Mouse (Mus musculus): Measurements from ENCODE around the gene Tmem189.

DNA sequence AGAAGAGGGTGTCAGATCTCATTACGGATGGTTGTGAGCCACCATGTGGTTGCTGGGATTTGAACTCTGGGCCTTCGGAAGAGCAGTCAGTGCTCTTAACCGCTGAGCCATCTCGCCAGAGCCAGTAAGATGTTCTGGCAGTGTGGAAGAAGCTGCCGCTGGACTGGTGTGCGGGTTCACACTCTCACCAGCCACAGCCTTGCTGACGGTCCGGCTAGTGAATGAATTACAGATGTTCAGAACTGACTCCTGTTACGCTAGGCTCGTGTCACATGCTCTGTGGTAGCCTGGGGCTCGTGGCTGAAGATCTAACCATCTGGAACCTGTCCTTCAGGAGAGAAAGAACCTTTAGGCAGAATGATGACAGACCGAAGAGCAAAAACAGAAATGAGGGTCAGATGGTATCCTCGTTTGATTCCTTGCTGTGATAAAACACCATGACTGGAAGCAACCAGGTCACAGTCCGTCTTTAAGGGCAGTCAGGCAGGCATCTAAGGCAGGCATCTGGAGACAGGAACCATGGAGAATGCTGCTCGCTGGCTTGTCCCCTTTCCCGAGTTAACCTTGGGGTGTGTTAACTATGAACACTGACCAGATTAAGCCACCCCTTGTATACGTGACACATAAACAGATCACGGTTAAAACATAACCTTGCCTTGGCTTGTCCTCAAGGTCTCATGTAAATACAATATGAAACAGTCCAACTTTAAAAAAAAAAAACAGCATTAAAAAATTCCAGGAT, 23.5 kb downstream of the Tmem189 start:
- TF ChIP-seq GATA1 (IDR thresholded peaks at IDR 0.05; ENCODE audit: low read length) = no peak
- TF ChIP-seq TAL1 (IDR thresholded peaks at IDR 0.05; ENCODE audit: low read length) = no peak
